Mouse (Mus musculus): ENCODE measurements around the gene Fam160a1.

DNA sequence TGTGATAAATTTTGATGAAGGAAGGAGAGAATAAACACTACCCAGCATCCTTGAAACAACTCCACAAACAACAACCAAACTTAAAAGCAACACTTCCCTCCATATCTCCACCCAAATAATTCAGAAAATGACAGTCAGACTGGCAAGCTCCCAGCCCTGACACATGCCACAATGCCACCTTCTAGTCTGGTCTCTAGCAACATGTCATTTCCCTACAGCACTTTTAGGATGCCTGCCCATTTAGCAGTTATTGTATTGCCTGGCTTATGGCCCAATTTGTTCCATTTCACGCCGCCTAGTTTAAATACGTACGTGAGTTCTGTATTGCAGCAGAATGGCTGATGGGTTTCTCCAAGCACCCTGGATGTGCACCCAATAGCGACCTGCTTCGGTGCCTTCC is 41.0 kb downstream of the Fam160a1 start:
- TF ChIP-seq EP300 (IDR thresholded peaks at IDR 0.05; ENCODE audit: low read depth) (no peak), CTCF (IDR thresholded peaks at IDR 0.05; ENCODE audit: low read depth) (no peak)
